Mouse (Mus musculus) liver, embryonic 15.5 days (tissue): Measurements from ENCODE around the gene 4931429L15Rik. TPM values are rescaled to one million over a fixed set of nuclear protein-coding genes. Genes with fewer than 3 reads are reported as not detected.
"Not testable (repeated sequence)": the region's sequence is repeated elsewhere in the genome, so short reads cannot be mapped to it uniquely, and the experiment has no call there.

Source experiments
- ATAC-seq: fragments of 200-750 bp; cut with Nextera tagmentation; 2 replicates; pipeline ENCODE4 v1.8.0; 2017; ENCODE audit warnings: moderate number of reproducible peaks, mild to moderate bottlenecking, moderate library complexity; ENCODE audit not compliant: insufficient read depth
- H3K27ac ChIP-seq: fragments of 300-500 bp; sonication (generic); replicated peaks from 2 replicates; pipeline ENCODE4 v1.5.1; 2015; ENCODE audit warnings: mild to moderate bottlenecking, inconsistent platforms
- H3K27me3 ChIP-seq: fragments of 300-500 bp; sonication (generic); 2 replicates; pipeline ENCODE4 v1.6.1; 2015; ENCODE audit warnings: mild to moderate bottlenecking, inconsistent platforms
- H3K36me3 ChIP-seq: fragments of 300-500 bp; sonication (generic); replicated peaks from 2 replicates; pipeline ENCODE4 v1.6.1; 2015; ENCODE audit warnings: moderate library complexity, mild to moderate bottlenecking, inconsistent platforms
- H3K4me1 ChIP-seq: fragments of 300-500 bp; sonication (generic); replicated peaks from 2 replicates; pipeline ENCODE4 v1.6.1; 2015; ENCODE audit warnings: inconsistent platforms
- H3K4me2 ChIP-seq: fragments of 300-500 bp; sonication (generic); 2 replicates; pipeline ENCODE4 v1.6.1; 2015; ENCODE audit warnings: moderate library complexity, mild to moderate bottlenecking, inconsistent platforms
- H3K4me3 ChIP-seq: fragments of 300-500 bp; sonication (generic); replicated peaks from 2 replicates; pipeline ENCODE4 v1.5.1; 2015; ENCODE audit warnings: mild to moderate bottlenecking, inconsistent platforms
- H3K9ac ChIP-seq: fragments of 300-500 bp; sonication (generic); 2 replicates; pipeline ENCODE4 v1.6.1; 2015; ENCODE audit warnings: moderate library complexity, mild to moderate bottlenecking, inconsistent platforms
- H3K9me3 ChIP-seq: fragments of 300-500 bp; sonication (generic); replicated peaks from 2 replicates; pipeline ENCODE4 v1.6.1; 2016; ENCODE audit warnings: inconsistent platforms
- WGBS: fragments of 180-500 bp; shearing (Covaris S2); methylation state at CpG from one replicate; pipeline ENCODE4 v1.1.7; 2015; ENCODE audit warnings: mixed read lengths; ENCODE audit not compliant: insufficient replicate concordance; 5-methylcytosine and 5-hydroxymethylcytosine counted together
- polyA plus RNA-seq: library from polyadenylated mRNA; unstranded; fragments of >200 nt; fragmentation: Nextera tagmentation; extraction: Ambion mirVana; gene quantifications from 2 replicates; pipeline ENCODE4 v1.2.1, GENCODE M21; 2015

Gene 4931429L15Rik
- polyA plus RNA-seq, 1 experiment from 2014 or later = not detected

DNA sequence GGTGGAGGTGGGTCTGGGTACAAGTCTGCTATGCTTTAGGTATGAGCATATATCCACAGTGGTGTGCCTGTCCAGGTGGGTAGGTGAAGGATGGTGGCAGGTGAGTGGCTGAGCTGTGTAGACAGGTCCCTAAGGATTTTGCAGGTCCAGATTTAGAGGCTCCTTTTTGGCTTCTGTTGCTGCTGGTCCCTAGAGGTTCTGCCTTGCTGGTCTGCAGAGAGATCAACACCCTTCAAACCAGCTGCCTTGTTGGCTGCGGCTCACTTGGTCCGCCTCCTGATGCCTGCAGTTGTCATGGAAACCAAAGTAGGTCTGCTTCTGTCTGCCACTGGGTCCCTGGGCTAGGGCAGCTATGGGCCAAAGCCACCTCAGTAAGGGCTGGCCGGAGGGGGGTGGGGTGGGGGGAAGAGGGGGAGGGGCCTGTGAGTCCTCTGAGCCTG, 18.1 kb upstream of the 4931429L15Rik start:
- H3K9me3 ChIP-seq = no peaks in the 10 kb centered on the region
- H3K4me1 ChIP-seq = no peaks in the 10 kb centered on the region
- H3K4me3 ChIP-seq = no peak overlapping the region
- H3K27ac ChIP-seq = no peak overlapping the region
- no peak overlapping the region for H3K9ac ChIP-seq
- peaks cover 18% of the 10 kb centered on the region for H3K27me3 ChIP-seq
- no peak for ATAC-seq
- H3K4me2 ChIP-seq = no peak overlapping the region
- WGBS = 28% methylated on average over 3 of the region's 3 CpGs
- no peaks in the 10 kb centered on the region for H3K36me3 ChIP-seq

DNA sequence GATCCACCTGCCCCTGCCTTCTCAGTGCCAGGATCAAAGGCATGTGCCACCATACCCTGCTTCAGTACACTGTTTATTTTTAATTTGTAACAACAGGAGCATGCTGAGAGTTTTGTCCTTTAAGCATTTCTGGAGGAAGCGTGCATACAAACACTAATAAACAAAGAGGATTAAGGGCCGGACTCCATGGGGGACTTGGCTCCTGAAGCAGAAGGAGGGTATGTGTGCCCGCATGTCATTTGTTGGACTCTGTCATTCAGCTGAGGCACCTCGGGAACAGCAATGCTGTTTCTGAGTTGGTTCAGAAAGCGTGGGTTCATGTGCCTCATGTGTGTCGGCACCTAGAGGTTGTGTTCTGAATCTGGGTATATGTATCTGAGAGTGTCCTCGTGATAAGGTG, 17.5 kb upstream of the 4931429L15Rik start:
- H3K4me2 ChIP-seq = no peak overlapping the region
- H3K9me3 ChIP-seq = no peaks in the 10 kb centered on the region
- no peaks in the 10 kb centered on the region for H3K36me3 ChIP-seq
- H3K4me1 ChIP-seq = no peaks in the 10 kb centered on the region
- peaks cover 22% of the 10 kb centered on the region for H3K27me3 ChIP-seq
- 53% methylated on average over 7 of the region's 7 CpGs for WGBS
- H3K9ac ChIP-seq = no peak overlapping the region
- no peak overlapping the region for H3K4me3 ChIP-seq
- ATAC-seq = no peak
- no peak overlapping the region for H3K27ac ChIP-seq

DNA sequence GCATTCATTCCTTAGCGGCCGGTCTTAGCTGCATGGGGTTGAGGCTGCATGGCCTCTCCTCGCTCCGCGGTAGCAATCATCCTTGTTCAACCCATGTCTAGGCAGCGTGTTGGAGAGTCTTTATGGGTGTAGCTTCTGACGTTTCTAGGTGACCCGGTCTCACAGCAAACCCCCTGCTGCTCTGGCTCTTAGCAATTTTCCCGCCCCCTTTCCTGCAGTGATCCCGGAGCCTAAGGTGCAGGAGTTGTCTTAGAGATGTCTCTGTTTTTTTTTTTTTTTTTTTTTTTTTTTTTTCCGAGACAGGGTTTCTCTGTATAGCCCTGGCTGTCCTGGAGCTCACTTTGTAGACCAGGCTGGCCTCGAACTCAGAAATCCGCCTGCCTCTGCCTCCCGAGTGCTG, 16.5 kb upstream of the 4931429L15Rik start:
- H3K36me3 ChIP-seq, H3K9ac ChIP-seq, H3K4me2 ChIP-seq, H3K9me3 ChIP-seq, H3K4me1 ChIP-seq, H3K4me3 ChIP-seq, H3K27ac ChIP-seq, ATAC-seq: not testable (repeated sequence)
- H3K27me3 ChIP-seq = peaks cover 23% of the 10 kb centered on the region
- WGBS = 68% methylated on average over 13 of the region's 14 CpGs

DNA sequence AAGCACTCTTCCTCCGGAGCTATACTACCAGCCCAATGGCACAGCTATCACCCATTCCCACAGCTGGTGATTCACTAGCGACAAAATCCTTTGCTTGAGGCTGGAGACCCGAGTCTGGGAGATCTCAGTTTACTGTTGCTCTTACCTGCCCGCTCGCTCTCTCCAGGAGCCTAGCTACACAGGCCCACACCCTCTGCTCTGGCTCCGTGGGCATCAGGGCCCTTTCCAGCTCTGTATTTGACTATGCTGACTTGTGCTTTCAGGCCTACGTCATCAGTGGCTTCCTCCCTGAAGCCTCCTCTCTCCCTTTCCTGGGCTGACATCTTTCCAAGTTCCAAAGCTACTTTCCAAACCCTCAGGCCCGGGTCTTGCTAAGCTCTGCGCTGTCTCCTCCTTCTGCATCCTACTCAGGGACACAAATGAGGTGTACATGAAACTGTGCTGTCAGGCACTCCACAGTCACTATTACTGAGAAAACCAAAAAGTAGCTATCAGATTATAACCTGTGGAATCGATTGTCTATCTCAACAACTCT, 15.7 kb upstream of the 4931429L15Rik start:
- Histone ChIP-seq H3K27me3 (peaks cover 30% of the 10 kb centered on the region), H3K4me2 (no peak overlapping the region), H3K9me3 (no peaks in the 10 kb centered on the region), H3K27ac (no peak overlapping the region), H3K4me3 (no peak overlapping the region), H3K36me3 (no peaks in the 10 kb centered on the region), H3K9ac (no peak overlapping the region), H3K4me1 (no peaks in the 10 kb centered on the region)
- ATAC-seq = no peak
- WGBS = 55% methylated on average over 10 of the region's 10 CpGs

DNA sequence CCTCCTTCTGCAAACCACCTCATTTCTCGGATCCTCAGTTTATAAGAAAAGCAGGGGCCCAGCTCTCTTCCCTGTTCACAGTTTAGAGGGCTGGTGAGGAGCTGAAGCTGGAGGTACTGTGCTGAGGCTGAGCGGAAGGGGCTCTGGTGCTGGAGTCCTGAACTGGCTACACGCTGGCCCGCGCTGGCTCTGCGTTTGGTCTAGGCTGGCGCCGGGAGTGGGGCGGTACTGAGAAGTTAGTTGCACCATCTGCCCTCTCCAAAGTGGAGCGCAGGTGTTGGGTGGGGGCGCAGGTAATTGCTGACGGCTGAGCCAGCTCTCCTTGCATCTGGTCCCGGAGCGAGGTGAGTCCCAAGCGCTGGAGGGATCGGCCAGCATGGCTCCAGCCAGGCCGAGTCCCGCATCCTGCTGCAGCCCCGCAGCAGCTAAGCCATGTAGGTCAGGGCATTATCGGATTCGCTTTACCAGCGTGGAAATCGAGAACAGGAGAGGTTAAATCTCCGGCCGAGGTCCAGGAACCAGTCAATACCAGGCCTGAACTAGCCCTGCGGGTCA, 14.8 kb upstream of the 4931429L15Rik start:
- H3K27ac ChIP-seq = no peak overlapping the region
- no peak for ATAC-seq
- H3K27me3 ChIP-seq = peaks cover 40% of the 10 kb centered on the region
- no peaks in the 10 kb centered on the region for H3K9me3 ChIP-seq
- H3K4me2 ChIP-seq = no peak overlapping the region
- no peak overlapping the region for H3K4me3 ChIP-seq
- no peak overlapping the region for H3K9ac ChIP-seq
- WGBS = 29% methylated on average over 26 of the region's 26 CpGs
- no peaks in the 10 kb centered on the region for H3K36me3 ChIP-seq
- H3K4me1 ChIP-seq = 0 out of 2 replicates have a peak, but pooled peaks cover 2% of the 10 kb centered on the region

DNA sequence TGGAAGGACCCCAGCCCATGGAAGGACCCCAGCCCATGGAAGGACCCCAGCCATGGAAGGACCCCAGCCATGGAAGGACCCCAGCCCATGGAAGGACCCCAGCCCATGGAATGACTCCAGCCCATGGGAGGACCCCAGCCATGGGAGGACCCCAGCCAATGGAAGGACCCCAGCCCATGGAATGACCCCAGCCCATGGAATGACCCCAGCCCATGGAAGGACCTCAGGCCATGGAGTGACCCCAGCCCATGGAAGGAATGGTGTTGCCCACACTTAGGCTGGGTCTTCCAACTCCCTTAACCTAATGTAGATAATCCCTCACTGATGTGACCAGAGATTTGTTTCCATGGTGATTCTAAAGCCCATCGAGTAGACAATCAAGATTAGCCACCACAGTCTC, 11.5 kb upstream of the 4931429L15Rik start:
- Histone ChIP-seq H3K27ac (no peak overlapping the region), H3K36me3 (no peaks in the 10 kb centered on the region), H3K9ac (no peak overlapping the region), H3K4me2 (no peak overlapping the region), H3K4me1 (peaks cover 13% of the 10 kb centered on the region), H3K9me3 (no peaks in the 10 kb centered on the region), H3K27me3 (peaks cover 61% of the 10 kb centered on the region), H3K4me3 (no peak overlapping the region)
- no peak for ATAC-seq
- 45% methylated on average over 1 of the region's 1 CpGs for WGBS

DNA sequence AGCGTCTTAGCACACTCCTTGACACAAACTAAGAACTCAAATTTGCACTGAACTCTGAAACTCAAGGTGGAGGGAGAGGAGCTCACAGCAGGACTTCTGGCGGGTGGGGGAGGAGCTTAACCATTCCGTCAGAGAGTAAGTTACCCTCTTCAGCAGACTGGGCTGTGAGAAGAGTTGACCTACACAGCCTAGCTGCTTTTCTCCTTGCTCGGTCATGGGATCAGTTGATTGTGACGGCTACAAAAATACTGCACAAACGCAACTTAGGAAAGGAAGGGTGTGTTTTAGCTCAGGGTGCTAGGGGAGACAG, 10.8 kb upstream of the 4931429L15Rik start:
- no peak overlapping the region for H3K9ac ChIP-seq
- no peaks in the 10 kb centered on the region for H3K9me3 ChIP-seq
- 32% methylated on average over 6 of the region's 6 CpGs for WGBS
- H3K4me1 ChIP-seq = peaks cover 13% of the 10 kb centered on the region
- no peak overlapping the region for H3K4me3 ChIP-seq
- no peak for ATAC-seq
- H3K4me2 ChIP-seq = no peak overlapping the region
- H3K27ac ChIP-seq = no peak overlapping the region
- H3K27me3 ChIP-seq = peaks cover 60% of the 10 kb centered on the region
- H3K36me3 ChIP-seq = no peaks in the 10 kb centered on the region

DNA sequence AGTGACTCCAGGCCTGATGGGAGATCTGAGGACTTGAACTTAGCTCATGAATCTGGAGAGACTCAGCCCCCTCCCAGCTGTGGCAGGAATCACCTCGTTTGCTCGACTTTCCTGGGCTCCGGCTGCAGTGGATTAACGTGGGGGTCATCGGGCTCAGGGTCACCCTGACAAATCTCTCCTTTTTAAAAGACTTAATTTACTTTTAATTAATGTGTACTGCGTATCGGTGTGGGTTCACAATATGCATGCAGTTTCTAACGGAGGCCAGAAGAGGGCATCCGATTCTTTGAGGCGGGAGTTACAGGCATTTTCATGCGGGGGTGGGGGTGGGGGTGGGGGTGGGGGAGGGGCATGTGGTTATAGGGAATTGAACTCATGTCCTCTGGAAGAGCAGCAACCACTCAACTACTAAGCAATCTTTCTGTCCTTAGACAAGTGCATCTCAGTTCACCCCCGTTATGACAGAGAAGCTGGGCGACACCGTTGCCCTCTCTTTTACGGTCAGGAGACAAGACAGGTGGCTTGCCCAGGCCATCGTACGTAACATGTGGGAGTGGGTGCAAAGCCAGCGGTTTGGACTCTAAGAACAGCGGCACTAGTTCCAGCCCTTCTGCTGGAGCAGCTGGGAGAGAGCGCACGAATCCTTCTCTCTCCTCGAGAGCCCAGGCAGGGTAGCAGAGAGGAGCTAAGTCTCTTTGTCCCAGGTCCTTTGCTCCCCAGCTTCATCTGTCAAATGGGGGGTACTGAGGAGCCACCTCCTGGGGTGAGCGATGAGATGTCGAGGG, 10.2 kb upstream of the 4931429L15Rik start:
- Histone ChIP-seq H3K27me3 (peaks cover 56% of the 10 kb centered on the region), H3K36me3 (no peaks in the 10 kb centered on the region), H3K9me3 (no peaks in the 10 kb centered on the region), H3K4me2 (no peak overlapping the region), H3K4me1 (peaks cover 13% of the 10 kb centered on the region), H3K9ac (no peak overlapping the region), H3K27ac (no peak overlapping the region), H3K4me3 (no peak overlapping the region)
- ATAC-seq = no peak
- WGBS = 21% methylated on average over 24 of the region's 24 CpGs

DNA sequence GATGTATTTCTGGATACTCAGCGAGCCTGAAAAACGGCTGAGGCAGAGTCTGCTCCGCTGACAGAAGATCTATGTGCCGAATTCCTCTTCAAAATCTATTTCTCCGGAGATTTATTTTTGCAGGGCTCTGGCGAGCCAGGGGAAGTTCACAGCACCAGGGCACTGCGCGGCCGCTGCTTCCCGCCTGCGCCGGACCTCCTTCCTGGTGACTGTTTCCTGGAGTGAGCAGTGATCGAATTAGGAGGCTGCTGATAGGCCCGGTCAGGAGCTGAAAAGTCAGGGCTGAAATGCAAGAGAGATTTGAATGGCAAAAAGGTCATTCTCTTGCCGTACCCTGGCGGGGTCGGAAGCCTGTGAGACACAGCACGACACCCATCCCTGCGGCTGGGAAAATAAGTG, 9.5 kb upstream of the 4931429L15Rik start:
- no peak for ATAC-seq

DNA sequence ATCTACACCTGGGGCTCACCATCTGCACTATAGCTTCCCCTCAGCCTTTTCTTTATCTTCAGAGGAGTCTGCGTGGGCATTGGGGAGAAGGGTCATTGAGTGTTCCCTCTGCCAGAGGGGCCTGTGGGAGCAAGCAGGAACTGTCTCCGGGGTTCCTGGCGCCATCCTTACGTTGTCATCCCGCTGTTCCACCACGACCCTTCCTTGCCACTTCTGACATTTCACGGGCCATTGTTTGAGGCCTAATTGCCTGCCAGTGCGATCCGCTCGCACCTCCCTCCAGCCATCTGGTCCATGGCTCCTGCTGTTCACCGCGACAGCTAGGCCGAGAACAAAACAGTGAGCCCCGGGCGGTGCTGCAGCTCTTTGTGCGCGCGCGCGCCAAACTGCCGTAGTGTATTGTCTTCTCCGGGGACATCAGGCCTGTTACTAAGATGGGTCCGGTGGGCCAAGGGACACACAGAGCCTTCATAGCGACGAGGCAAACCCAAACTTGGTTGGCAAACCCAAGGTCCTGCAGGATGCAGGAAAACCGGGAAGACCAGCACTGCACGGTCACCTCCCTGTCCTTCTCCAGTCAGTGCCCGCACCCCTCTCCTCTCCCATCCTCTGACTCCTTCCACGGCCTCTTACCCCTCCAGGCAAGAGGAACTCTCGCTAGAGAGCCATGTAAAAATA, 8.9 kb upstream of the 4931429L15Rik start:
- Histone ChIP-seq H3K9me3 (no peaks in the 10 kb centered on the region), H3K36me3 (no peaks in the 10 kb centered on the region), H3K4me3 (peak overlapping the region; percentile 38), H3K27ac (no peak overlapping the region), H3K27me3 (peaks cover 48% of the 10 kb centered on the region), H3K4me2 (peak overlapping the region; percentile 63), H3K4me1 (peaks cover 13% of the 10 kb centered on the region), H3K9ac (no peak overlapping the region)
- 8% methylated on average over 30 of the region's 30 CpGs for WGBS
- ATAC-seq = no peak

More for the DNA sequence above, 9.5 kb upstream of the 4931429L15Rik start:
- Histone ChIP-seq H3K36me3 (no peaks in the 10 kb centered on the region), H3K9ac (no peak overlapping the region), H3K9me3 (no peaks in the 10 kb centered on the region), H3K27ac (no peak overlapping the region), H3K27me3 (peaks cover 48% of the 10 kb centered on the region), H3K4me2 (peak overlapping the region; percentile 63), H3K4me1 (peaks cover 13% of the 10 kb centered on the region), H3K4me3 (peak overlapping the region; percentile 38)
- WGBS = 2% methylated on average over 19 of the region's 19 CpGs
